Mouse (Mus musculus) liver, adult 2 months (tissue): ENCODE results near the gene Il1rap. TPM values are rescaled to one million over a fixed set of nuclear protein-coding genes. Genes with fewer than 3 reads are reported as not detected.

ENCODE experiments used
- DNase-seq: peaks from one replicate; pipeline ENCODE4 v3.0.0-alpha.2; 2011; ENCODE audit warnings: low read depth, low spot score; ENCODE audit errors: extremely low read depth
- H3K27ac ChIP-seq: fragments of 200-500 bp; replicated peaks from 2 replicates; pipeline ENCODE4 v1.5.1; 2012; ENCODE audit warnings: low read depth, mild to moderate bottlenecking, control low read depth, inconsistent platforms, low read length; ENCODE audit not compliant: insufficient read depth
- H3K27me3 ChIP-seq: fragments of 200-500 bp; 2 replicates; pipeline ENCODE4 v1.6.1; 2012; ENCODE audit warnings: mild to moderate bottlenecking, moderate library complexity, low read length, inconsistent platforms; ENCODE audit not compliant: control insufficient read depth, insufficient read depth
- H3K36me3 ChIP-seq: fragments of 200-500 bp; 2 replicates; pipeline ENCODE4 v1.6.1; 2012; ENCODE audit warnings: low read length, inconsistent platforms; ENCODE audit not compliant: control insufficient read depth, insufficient read depth
- H3K4me1 ChIP-seq: fragments of 200-500 bp; 2 replicates; pipeline ENCODE4 v1.6.1; 2011; ENCODE audit warnings: low read length; ENCODE audit not compliant: control insufficient read depth, insufficient read depth
- H3K4me3 ChIP-seq: fragments of 200-500 bp; 2 replicates; pipeline ENCODE4 v1.5.1; 2011; ENCODE audit warnings: low read depth, mild to moderate bottlenecking, control low read depth, low read length, moderate library complexity; ENCODE audit not compliant: insufficient read depth
- H3K79me2 ChIP-seq: fragments of 200-500 bp; 2 replicates; pipeline ENCODE4 v1.6.1; 2012; ENCODE audit warnings: inconsistent platforms, mild to moderate bottlenecking, low read length, moderate library complexity; ENCODE audit not compliant: control insufficient read depth, insufficient read depth
- H3K9ac ChIP-seq: fragments of 200-500 bp; 2 replicates; pipeline ENCODE4 v1.6.1; 2012; ENCODE audit warnings: low read depth, mild to moderate bottlenecking, control low read depth, inconsistent platforms, low read length
- CTCF ChIP-seq: fragments of 200-500 bp; IDR thresholded peaks from 2 replicates; pipeline ENCODE4 v1.5.1; 2011; ENCODE audit warnings: low read depth, low read length, control low read depth
- POLR2A ChIP-seq: fragments of 200-500 bp; IDR thresholded peaks from 2 replicates; pipeline ENCODE4 v1.6.1; 2011; ENCODE audit warnings: low read length, control low read depth; ENCODE audit not compliant: insufficient read depth; ENCODE audit errors: extremely low read depth
- WGBS: fragments of 180-500 bp; shearing (Covaris S2); methylation state at CpG from one replicate; pipeline ENCODE4 v1.1.7; 2018; 5-methylcytosine and 5-hydroxymethylcytosine counted together
- polyA plus RNA-seq: library from polyadenylated mRNA; depleted of rRNA; stranded (reverse); fragments of >200 nt; gene quantifications from 2 replicates; pipeline ENCODE4 v1.2.3, GENCODE M21; 2012
- total RNA-seq: library from RNA; depleted of rRNA; stranded (reverse); fragments of >200 nt; gene quantifications from 2 replicates; pipeline ENCODE4 v1.2.3, GENCODE M21; 2014

The Il1rap gene
- total and polyA plus RNA-seq, 2 experiments = 47.7 to 160 TPM

DNA sequence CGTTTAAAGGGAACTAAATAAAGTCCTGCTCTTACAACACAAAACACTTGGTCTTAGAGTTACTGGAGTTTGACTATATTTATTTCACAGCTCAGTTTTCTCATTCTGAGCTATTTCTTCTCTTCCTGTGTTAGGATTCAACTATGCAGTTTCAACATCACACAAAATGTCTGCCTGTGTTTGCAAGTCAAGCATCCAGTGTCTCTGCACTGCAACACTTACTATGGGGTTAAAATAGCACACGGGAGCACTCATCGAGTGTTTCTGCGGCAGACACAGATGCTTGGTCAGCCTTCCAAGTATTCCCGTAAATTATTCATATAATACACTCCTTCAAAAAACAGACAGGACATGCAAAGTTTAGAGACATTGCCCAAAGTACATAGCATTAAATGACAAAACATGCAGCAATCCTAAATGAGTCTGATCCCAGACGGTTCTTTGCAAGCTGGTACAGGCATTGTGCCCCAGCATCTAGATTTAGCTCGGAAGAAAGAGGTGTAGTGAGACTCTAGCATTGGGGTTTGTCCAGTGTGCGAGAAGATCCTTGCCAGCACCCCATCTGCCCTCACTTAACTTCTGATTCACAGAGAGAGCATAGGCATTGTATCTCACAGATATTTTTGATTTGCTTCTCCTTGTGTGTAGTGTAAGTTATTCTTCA, 119.1 kb downstream of the Il1rap start:
- no peak overlapping the region for H3K9ac ChIP-seq
- no peak for DNase-seq
- WGBS = 88% methylated on average over 8 of the region's 8 CpGs
- H3K79me2 ChIP-seq = no peaks in the 10 kb centered on the region; the same call in 1 of the 2 replicates
- no peaks in the 10 kb centered on the region for H3K27me3 ChIP-seq
- H3K4me3 ChIP-seq = no peak overlapping the region
- H3K36me3 ChIP-seq = peaks cover 32% of the 10 kb centered on the region
- H3K27ac ChIP-seq = no peak overlapping the region
- no peak for TF ChIP-seq CTCF
- H3K4me1 ChIP-seq = peaks cover 20% of the 10 kb centered on the region

DNA sequence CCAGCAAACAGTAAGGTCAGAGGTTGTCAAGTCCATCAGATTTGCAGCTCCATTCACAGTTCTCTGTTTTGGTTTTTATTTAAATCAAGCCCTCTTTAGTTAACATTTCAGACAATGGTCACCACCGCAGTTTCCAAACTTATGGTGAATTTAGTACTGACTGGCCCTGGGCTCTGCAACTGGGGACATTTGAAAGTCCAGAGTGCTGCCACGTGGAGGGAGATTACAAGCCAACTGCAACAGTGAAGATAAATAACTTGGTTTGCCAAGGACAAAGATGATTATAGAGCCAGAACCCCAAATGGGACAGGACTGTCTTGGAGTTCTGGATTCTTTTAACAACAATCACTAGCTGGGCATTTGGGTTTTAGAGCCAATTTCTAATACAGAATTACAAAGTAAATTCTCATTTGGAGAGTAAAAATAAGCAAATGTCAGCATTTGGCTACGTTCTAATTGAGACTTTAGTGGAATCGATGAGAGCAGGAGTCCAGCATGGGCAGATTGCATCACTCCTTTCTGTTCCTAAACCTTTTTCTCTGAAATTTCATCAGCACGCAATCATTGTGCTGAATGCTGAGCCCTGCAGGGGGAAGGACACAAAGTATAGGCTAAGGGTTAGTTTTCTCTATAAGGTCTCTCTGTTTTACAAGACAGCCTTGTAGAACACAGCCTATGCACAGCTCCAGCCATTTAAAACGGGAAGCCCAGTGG, 124.3 kb downstream of the Il1rap start:
- Histone ChIP-seq H3K36me3 (peaks cover 28% of the 10 kb centered on the region), H3K79me2 (no peaks in the 10 kb centered on the region; the same call in 1 of the 2 replicates), H3K9ac (no peak overlapping the region), H3K27ac (peak overlapping the region; percentile 81), H3K27me3 (no peaks in the 10 kb centered on the region), H3K4me1 (peaks cover 23% of the 10 kb centered on the region), H3K4me3 (no peak overlapping the region)
- whole genome bisulfite sequencing = 14% methylated on average over 6 of the region's 6 CpGs
- peak; percentile 98 for DNase-seq
- TF ChIP-seq CTCF = no peak
- no peak for TF ChIP-seq POLR2A

DNA sequence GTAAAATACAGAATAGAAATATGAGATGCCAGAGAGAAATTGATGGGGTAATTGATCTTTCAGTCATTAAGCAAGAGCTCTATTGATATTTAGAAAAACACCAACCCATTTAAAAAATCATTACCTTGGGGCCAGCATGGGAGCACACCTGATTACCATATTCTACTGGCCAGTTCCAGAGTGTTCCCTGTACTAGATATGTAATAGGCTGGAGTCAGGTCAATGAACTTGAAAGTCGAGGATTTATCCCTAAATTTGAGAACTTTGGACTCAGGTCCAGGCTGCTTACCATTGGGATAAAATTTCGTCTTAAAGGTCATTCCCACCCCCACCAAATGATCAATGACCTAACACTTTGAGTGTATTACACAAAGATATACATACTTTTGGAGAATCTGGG, 125.0 kb downstream of the Il1rap start:
- DNase-seq = peak; percentile 99
- TF ChIP-seq CTCF = no peak
- TF ChIP-seq POLR2A = no peak
- H3K4me1 ChIP-seq = peaks cover 23% of the 10 kb centered on the region
- peak overlapping the region; percentile 94 for H3K27ac ChIP-seq
- no peak overlapping the region for H3K4me3 ChIP-seq
- peaks cover 21% of the 10 kb centered on the region for H3K36me3 ChIP-seq
- H3K27me3 ChIP-seq = no peaks in the 10 kb centered on the region
- H3K9ac ChIP-seq = no peak overlapping the region
- no peaks in the 10 kb centered on the region for H3K79me2 ChIP-seq
- 15% methylated on average over 2 of the region's 2 CpGs for WGBS

DNA sequence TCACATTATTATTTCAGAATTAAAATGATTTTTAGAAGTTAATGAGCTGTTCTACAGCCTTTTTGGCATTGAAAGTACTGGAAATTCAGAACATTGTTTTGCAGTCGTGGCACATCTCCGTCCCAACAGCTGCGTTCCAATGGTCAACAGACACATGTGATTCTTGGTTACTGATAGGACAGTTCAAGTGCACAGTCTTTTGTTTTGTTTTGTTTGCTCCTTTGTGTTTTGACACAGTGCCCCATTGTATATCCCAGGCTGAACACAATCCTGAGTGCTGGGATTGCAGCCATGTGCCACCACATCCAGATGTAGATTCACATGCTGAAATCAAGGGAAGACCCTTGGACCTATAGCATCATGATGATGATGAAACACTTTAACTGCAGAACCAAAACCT, 129.4 kb downstream of the Il1rap start:
- Histone ChIP-seq H3K9ac (no peak overlapping the region), H3K27ac (no peak overlapping the region), H3K36me3 (peaks cover 36% of the 10 kb centered on the region), H3K4me3 (no peak overlapping the region), H3K79me2 (no peaks in the 10 kb centered on the region), H3K27me3 (no peaks in the 10 kb centered on the region), H3K4me1 (peaks cover 8% of the 10 kb centered on the region)
- 80% methylated on average over 3 of the region's 3 CpGs for WGBS
- no peak for DNase-seq
- no peak for TF ChIP-seq POLR2A
- TF ChIP-seq CTCF = no peak

DNA sequence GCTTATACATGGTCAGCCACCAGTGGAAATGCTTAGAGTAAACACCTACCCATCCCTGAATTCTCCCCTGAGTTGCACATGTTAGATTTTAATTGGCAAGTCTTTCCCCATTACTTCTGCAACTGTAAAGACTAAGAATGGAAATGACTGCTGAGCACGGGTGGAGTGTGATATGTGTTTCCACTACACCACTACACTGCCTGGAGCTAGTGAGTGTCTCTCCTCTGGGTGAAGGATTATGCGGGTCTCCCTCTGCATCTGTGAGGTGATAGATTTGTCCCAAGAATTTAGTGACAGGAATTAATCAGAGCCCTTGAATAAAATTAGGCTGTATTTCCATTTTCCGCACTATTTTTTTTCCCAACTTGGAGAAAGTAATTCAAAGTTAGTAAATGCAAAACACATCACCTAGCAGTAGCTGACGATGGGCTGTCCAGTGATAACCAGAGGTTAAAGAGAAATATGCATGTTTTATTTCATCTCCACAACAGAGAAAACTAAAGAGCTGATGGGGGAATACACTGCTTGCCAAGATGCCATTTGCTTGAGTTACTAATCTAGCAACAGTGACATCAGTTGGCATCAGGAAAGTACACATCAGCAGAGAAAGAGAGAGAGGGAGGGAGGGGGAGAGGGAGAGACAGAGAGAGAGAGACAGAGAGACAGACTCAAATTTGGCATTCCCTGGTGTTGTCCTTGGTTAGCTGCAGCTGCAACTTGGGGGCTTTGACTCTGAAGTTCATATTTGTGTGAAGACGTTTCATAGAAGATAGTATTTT, 132.2 kb downstream of the Il1rap start:
- TF ChIP-seq POLR2A (no peak), CTCF (no peak)
- H3K27me3 ChIP-seq = no peaks in the 10 kb centered on the region
- H3K9ac ChIP-seq = no peak overlapping the region
- no peaks in the 10 kb centered on the region for H3K79me2 ChIP-seq
- no peaks in the 10 kb centered on the region for H3K4me1 ChIP-seq
- no peak overlapping the region for H3K4me3 ChIP-seq
- peaks cover 36% of the 10 kb centered on the region for H3K36me3 ChIP-seq
- H3K27ac ChIP-seq = no peak overlapping the region
- 86% methylated on average over 5 of the region's 5 CpGs for WGBS
- no peak for DNase-seq
